Mouse (Mus musculus): ENCODE measurements around the gene Tmppe. TPM values are rescaled to one million over a fixed set of nuclear protein-coding genes. Genes with fewer than 3 reads are reported as not detected.

Gene Tmppe
- polyA plus RNA-seq, 1 experiment from 2014 or later = 4.4 TPM

DNA sequence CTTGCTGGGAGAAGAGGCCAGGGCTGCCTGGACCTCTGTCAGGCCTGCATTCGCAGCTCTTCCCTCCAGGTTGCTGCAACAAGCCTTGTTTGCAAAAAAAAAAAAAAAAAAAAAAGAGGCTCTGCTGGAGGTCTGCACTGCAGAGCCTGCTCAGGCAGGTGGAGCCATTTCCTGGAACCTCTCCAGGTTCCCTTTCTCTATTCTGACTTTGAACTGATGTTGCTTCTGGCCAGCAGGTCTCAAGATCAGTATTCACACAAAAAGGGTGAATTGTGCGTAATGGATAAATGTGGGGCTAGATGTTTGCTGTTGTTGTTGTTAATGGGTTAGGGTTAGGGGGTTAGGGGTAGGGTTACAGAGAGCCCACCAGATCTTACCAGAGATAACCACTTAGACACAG lies 34.8 kb downstream of the Tmppe start:
- no peaks in the 10 kb centered on the region for H3K27me3 ChIP-seq (ENCODE audit: control insufficient read depth, insufficient read depth, low read length)
- no peak overlapping the region for H3K4me2 ChIP-seq (replicated peaks; ENCODE audit: low read depth, low read length)
- no peaks in the 10 kb centered on the region for H3K4me1 ChIP-seq (ENCODE audit: control insufficient read depth, insufficient read depth, low read length)
- H3K36me3 ChIP-seq (ENCODE audit: control insufficient read depth, insufficient read depth, low read length) = no peaks in the 10 kb centered on the region; the same call in 1 of the 2 replicates
- no peak overlapping the region for H3K4me3 ChIP-seq (ENCODE audit: low read depth, low read length)
- ATAC-seq (ENCODE audit: insufficient number of reproducible peaks, insufficient read depth, low FRiP score, low read depth) = no peak
- 70% methylated on average over 2 of the region's 2 CpGs for WGBS
- H3K9ac ChIP-seq (replicated peaks; ENCODE audit: low read depth, low read length) = no peak overlapping the region
- no peaks in the 10 kb centered on the region for H3K9me3 ChIP-seq (ENCODE audit: control insufficient read depth, low read depth, low read length)
- no peak overlapping the region for H3K27ac ChIP-seq (ENCODE audit: low read length)

DNA sequence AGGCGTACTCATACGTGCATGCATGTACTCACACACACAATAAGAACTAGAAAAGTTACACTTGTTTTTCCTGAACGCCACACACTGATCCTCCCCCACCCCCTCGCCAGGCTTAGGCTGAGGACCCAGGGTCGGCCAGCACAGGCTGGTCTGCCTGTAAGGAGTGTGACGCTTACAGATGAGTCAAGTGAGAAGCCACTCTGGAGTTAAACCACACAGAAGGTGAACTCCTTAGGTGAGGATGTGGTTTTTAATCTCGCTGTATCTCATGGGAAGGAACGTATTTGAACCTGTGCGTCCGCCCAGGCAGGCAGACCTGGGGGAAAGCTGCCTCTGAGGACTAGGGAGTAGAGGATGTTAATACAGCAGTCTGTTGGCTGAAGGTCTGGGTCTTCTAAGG lies 39.6 kb downstream of the Tmppe start:
- H3K27ac ChIP-seq (ENCODE audit: low read length) = no peak overlapping the region
- no peaks in the 10 kb centered on the region for H3K27me3 ChIP-seq (ENCODE audit: control insufficient read depth, insufficient read depth, low read length)
- H3K9ac ChIP-seq (replicated peaks; ENCODE audit: low read depth, low read length) = no peak overlapping the region
- 79% methylated on average over 10 of the region's 10 CpGs for whole genome bisulfite sequencing
- H3K36me3 ChIP-seq (ENCODE audit: control insufficient read depth, insufficient read depth, low read length) = no peaks in the 10 kb centered on the region
- no peaks in the 10 kb centered on the region for H3K4me1 ChIP-seq (ENCODE audit: control insufficient read depth, insufficient read depth, low read length)
- no peak overlapping the region for H3K4me2 ChIP-seq (replicated peaks; ENCODE audit: low read depth, low read length)
- no peak overlapping the region for H3K4me3 ChIP-seq (ENCODE audit: low read depth, low read length)
- no peaks in the 10 kb centered on the region for H3K9me3 ChIP-seq (ENCODE audit: control insufficient read depth, low read depth, low read length)
- ATAC-seq (ENCODE audit: insufficient number of reproducible peaks, insufficient read depth, low FRiP score, low read depth) = no peak

DNA sequence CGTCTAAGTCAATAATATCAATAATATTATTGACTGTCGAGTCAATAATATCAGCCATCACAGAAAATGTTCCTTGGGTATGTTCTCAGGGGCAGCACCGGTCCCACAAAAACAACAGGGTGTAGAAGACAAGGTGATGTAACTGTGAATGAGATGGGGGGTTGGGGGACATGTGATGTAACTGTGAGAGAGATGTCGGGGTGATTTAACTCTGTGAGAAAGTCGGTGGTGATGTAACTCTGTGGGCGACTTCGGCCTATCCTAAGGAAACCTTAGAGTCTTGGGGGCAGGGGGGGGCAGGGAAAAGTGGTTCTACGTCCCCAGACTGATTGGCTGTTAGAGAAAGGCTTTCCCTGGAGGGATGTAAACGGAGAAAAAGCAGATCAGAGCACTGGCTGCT lies 41.3 kb downstream of the Tmppe start:
- H3K27ac ChIP-seq (ENCODE audit: low read length) = no peak overlapping the region
- no peak overlapping the region for H3K4me2 ChIP-seq (replicated peaks; ENCODE audit: low read depth, low read length)
- no peak overlapping the region for H3K4me3 ChIP-seq (ENCODE audit: low read depth, low read length)
- no peaks in the 10 kb centered on the region for H3K27me3 ChIP-seq (ENCODE audit: control insufficient read depth, insufficient read depth, low read length)
- 93% methylated on average over 9 of the region's 9 CpGs for WGBS
- H3K9me3 ChIP-seq (ENCODE audit: control insufficient read depth, low read depth, low read length) = no peaks in the 10 kb centered on the region
- no peaks in the 10 kb centered on the region for H3K4me1 ChIP-seq (ENCODE audit: control insufficient read depth, insufficient read depth, low read length)
- no peak for ATAC-seq (ENCODE audit: insufficient number of reproducible peaks, insufficient read depth, low FRiP score, low read depth)
- no peaks in the 10 kb centered on the region for H3K36me3 ChIP-seq (ENCODE audit: control insufficient read depth, insufficient read depth, low read length)
- no peak overlapping the region for H3K9ac ChIP-seq (replicated peaks; ENCODE audit: low read depth, low read length)

DNA sequence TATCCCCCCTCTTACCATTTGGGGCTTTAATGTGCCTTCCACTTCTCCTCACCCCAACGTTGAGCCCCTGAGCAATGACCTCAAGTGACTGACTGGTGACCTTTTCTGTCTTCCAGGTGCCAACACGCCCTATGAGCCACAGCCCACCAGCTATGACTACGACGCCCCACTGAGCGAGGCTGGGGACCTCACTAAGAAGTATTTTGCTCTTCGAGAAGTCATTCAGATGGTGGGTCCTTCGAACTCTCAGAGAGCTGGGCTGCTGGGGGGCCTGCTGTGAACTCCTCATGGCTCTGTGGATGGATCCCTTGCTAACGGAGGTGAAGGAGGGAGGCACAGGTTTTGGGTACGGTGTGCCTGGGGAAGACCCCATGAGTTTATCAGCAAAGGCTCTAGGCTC lies 42.0 kb downstream of the Tmppe start:
- 82% methylated on average over 9 of the region's 9 CpGs for WGBS
- H3K27me3 ChIP-seq (ENCODE audit: control insufficient read depth, insufficient read depth, low read length) = no peaks in the 10 kb centered on the region
- no peak overlapping the region for H3K4me3 ChIP-seq (ENCODE audit: low read depth, low read length)
- no peaks in the 10 kb centered on the region for H3K4me1 ChIP-seq (ENCODE audit: control insufficient read depth, insufficient read depth, low read length)
- no peak for ATAC-seq (ENCODE audit: insufficient number of reproducible peaks, insufficient read depth, low FRiP score, low read depth)
- H3K36me3 ChIP-seq (ENCODE audit: control insufficient read depth, insufficient read depth, low read length) = no peaks in the 10 kb centered on the region
- H3K9me3 ChIP-seq (ENCODE audit: control insufficient read depth, low read depth, low read length) = no peaks in the 10 kb centered on the region
- no peak overlapping the region for H3K9ac ChIP-seq (replicated peaks; ENCODE audit: low read depth, low read length)
- no peak overlapping the region for H3K4me2 ChIP-seq (replicated peaks; ENCODE audit: low read depth, low read length)
- no peak overlapping the region for H3K27ac ChIP-seq (ENCODE audit: low read length)

DNA sequence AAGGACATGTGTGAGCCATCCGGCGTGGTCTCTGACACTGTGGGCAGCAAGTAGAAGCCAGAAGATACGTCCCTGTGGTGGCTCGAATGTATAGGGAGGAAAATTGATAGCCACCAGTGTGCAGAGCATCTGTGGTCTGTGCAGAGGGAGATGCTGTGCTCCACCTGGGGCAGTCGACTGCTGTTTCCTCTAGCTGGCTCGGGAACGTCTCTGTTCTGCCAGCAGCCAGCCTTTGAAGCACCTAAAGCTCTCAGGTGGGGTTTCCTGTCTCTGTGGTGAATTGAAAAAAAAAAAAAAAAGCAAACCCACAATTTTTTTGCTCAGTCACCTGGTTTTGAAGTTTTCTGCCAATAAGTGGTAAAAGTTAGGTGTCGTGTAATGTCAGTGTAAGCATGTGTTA lies 42.4 kb downstream of the Tmppe start:
- WGBS = 92% methylated on average over 8 of the region's 8 CpGs
- no peak overlapping the region for H3K4me2 ChIP-seq (replicated peaks; ENCODE audit: low read depth, low read length)

DNA sequence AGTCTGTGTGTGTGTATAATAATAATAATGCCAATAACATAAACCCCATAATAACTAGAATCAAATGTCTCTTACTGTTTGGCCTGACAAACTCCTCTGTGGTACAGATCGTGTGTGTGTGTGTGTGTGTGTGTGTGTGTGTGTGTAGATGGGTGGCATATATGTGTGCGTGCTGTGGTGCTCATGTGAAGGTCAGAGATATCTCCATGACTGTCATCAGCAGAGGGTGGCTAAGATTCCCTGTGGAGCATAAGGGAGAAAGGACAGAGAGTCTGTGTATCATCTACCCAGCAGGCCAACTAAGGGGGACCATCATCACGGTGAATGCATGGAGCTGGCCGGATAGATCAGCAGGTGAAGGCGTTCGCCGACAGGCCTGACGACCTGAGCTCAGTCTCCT lies 46.0 kb downstream of the Tmppe start:
- ATAC-seq (ENCODE audit: insufficient number of reproducible peaks, insufficient read depth, low FRiP score, low read depth) = no peak
- Histone ChIP-seq H3K4me2 (replicated peaks; ENCODE audit: low read depth, low read length) (no peak overlapping the region), H3K27ac (ENCODE audit: low read length) (no peak overlapping the region), H3K4me1 (ENCODE audit: control insufficient read depth, insufficient read depth, low read length) (no peaks in the 10 kb centered on the region), H3K4me3 (ENCODE audit: low read depth, low read length) (no peak overlapping the region), H3K27me3 (ENCODE audit: control insufficient read depth, insufficient read depth, low read length) (no peaks in the 10 kb centered on the region), H3K36me3 (ENCODE audit: control insufficient read depth, insufficient read depth, low read length) (no peaks in the 10 kb centered on the region), H3K9ac (replicated peaks; ENCODE audit: low read depth, low read length) (no peak overlapping the region), H3K9me3 (ENCODE audit: control insufficient read depth, low read depth, low read length) (no peaks in the 10 kb centered on the region)
- 89% methylated on average over 8 of the region's 8 CpGs for WGBS

More for the DNA sequence above, 42.4 kb downstream of the Tmppe start:
- ATAC-seq (ENCODE audit: insufficient number of reproducible peaks, insufficient read depth, low FRiP score, low read depth) = no peak
- no peaks in the 10 kb centered on the region for H3K9me3 ChIP-seq (ENCODE audit: control insufficient read depth, low read depth, low read length)
- H3K9ac ChIP-seq (replicated peaks; ENCODE audit: low read depth, low read length) = no peak overlapping the region
- no peaks in the 10 kb centered on the region for H3K36me3 ChIP-seq (ENCODE audit: control insufficient read depth, insufficient read depth, low read length)
- no peak overlapping the region for H3K27ac ChIP-seq (ENCODE audit: low read length)
- H3K4me3 ChIP-seq (ENCODE audit: low read depth, low read length) = no peak overlapping the region
- H3K27me3 ChIP-seq (ENCODE audit: control insufficient read depth, insufficient read depth, low read length) = no peaks in the 10 kb centered on the region
- no peaks in the 10 kb centered on the region for H3K4me1 ChIP-seq (ENCODE audit: control insufficient read depth, insufficient read depth, low read length)

DNA sequence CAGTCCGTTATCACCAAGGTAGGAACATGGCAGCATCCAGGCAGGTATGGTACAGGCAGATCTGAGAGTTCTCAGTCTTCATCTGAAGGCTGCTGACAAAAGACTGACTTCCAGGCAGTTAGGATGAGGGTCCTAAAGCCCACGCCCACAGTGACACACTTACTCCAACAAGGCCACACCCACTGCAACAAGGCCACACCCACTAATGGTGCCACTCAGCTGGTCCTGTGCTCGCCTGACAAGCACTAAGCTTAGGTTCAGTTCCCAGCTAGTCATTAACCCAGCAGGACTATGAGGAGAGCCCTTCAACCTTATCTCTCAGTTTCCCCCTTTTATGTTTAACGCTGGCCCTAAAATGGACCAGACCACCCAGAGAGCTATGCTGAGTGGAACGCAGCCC lies 47.8 kb downstream of the Tmppe start:
- Histone ChIP-seq H3K27me3 (ENCODE audit: control insufficient read depth, insufficient read depth, low read length) (no peaks in the 10 kb centered on the region), H3K9ac (replicated peaks; ENCODE audit: low read depth, low read length) (no peak overlapping the region), H3K4me2 (replicated peaks; ENCODE audit: low read depth, low read length) (no peak overlapping the region), H3K4me1 (ENCODE audit: control insufficient read depth, insufficient read depth, low read length) (no peaks in the 10 kb centered on the region), H3K9me3 (ENCODE audit: control insufficient read depth, low read depth, low read length) (no peaks in the 10 kb centered on the region), H3K4me3 (ENCODE audit: low read depth, low read length) (no peak overlapping the region), H3K36me3 (ENCODE audit: control insufficient read depth, insufficient read depth, low read length) (no peaks in the 10 kb centered on the region), H3K27ac (ENCODE audit: low read length) (no peak overlapping the region)
- WGBS = 76% methylated on average over 5 of the region's 5 CpGs
- no peak for ATAC-seq (ENCODE audit: insufficient number of reproducible peaks, insufficient read depth, low FRiP score, low read depth)

DNA sequence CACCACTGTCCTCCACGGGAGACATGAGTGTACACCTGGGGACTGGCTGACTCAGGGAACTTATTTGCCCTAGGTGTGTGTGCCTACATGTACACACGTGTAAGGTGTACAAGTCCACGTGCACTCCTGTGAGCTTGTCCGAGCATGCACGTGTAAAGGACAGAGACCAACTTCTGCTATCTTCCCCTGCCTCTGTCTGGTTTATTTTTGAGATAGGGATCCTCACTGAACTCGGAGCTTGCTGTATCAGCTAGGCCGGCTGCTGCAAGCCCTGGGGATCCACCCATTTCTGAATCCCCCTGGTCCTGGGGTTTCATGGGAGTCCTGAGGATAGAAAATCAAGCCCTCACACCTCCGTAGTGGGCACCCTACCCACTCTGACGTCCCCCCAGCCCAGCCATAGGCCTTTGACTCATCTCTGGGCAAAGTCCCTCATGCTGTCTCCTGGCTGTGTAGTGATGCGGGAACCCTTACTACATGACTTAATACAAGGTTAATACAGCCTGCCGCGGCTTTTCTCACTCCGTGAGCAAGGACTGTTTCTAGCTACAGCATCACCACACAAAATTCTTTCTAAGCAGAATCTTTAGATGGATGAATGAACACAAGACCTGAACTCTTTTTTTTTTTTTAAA lies 48.3 kb downstream of the Tmppe start:
- H3K9me3 ChIP-seq (ENCODE audit: control insufficient read depth, low read depth, low read length) = no peaks in the 10 kb centered on the region
- 0 out of 2 replicates have a peak, but pooled peaks have one; percentile 28 for ATAC-seq (ENCODE audit: insufficient number of reproducible peaks, insufficient read depth, low FRiP score, low read depth)
- WGBS = 87% methylated on average over 13 of the region's 13 CpGs
- H3K4me1 ChIP-seq (ENCODE audit: control insufficient read depth, insufficient read depth, low read length) = no peaks in the 10 kb centered on the region
- no peaks in the 10 kb centered on the region for H3K27me3 ChIP-seq (ENCODE audit: control insufficient read depth, insufficient read depth, low read length)
- H3K36me3 ChIP-seq (ENCODE audit: control insufficient read depth, insufficient read depth, low read length) = no peaks in the 10 kb centered on the region
- H3K9ac ChIP-seq (replicated peaks; ENCODE audit: low read depth, low read length) = no peak overlapping the region
- no peak overlapping the region for H3K27ac ChIP-seq (ENCODE audit: low read length)
- H3K4me3 ChIP-seq (ENCODE audit: low read depth, low read length) = no peak overlapping the region
- H3K4me2 ChIP-seq (replicated peaks; ENCODE audit: low read depth, low read length) = no peak overlapping the region

DNA sequence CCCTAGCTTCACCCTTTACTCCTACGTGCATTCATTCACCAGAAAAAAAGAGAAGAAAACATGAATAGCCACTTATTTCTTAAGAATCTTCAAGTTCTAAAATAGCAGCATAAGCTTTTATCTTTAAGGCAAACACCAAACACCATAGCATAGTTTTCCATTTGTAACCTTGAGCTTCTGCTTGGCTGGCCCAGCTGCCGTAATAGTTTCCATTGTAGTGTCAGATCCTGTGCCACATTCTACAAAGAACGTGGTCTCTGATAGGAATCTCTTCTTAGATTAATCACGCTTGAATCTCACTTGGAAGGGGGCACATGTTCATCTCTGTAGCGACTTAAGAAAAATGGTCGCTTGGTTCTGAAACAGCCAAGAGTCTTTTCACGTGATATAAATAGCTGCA lies 50.7 kb downstream of the Tmppe start:
- Histone ChIP-seq H3K36me3 (ENCODE audit: control insufficient read depth, insufficient read depth, low read length) (no peaks in the 10 kb centered on the region), H3K4me1 (ENCODE audit: control insufficient read depth, insufficient read depth, low read length) (no peaks in the 10 kb centered on the region), H3K4me3 (ENCODE audit: low read depth, low read length) (no peak overlapping the region), H3K9ac (replicated peaks; ENCODE audit: low read depth, low read length) (no peak overlapping the region), H3K27ac (ENCODE audit: low read length) (no peak overlapping the region), H3K27me3 (ENCODE audit: control insufficient read depth, insufficient read depth, low read length) (no peaks in the 10 kb centered on the region), H3K4me2 (replicated peaks; ENCODE audit: low read depth, low read length) (no peak overlapping the region), H3K9me3 (ENCODE audit: control insufficient read depth, low read depth, low read length) (no peaks in the 10 kb centered on the region)
- ATAC-seq (ENCODE audit: insufficient number of reproducible peaks, insufficient read depth, low FRiP score, low read depth) = no peak
- WGBS = 81% methylated on average over 7 of the region's 7 CpGs
